Mouse (Mus musculus) stomach, embryonic 15.5 days (tissue): Measurements from ENCODE around the gene Snw1. TPM values are rescaled to one million over a fixed set of nuclear protein-coding genes. Genes with fewer than 3 reads are reported as not detected.
"Not testable (repeated sequence)": the region's sequence is repeated elsewhere in the genome, so short reads cannot be mapped to it uniquely, and the experiment has no call there.

Source experiments
- ATAC-seq: fragments of 200-750 bp; cut with Nextera tagmentation; 2 replicates; pipeline ENCODE4 v1.8.0; 2017; ENCODE audit warnings: low read depth, moderate number of reproducible peaks, moderate TSS enrichment; ENCODE audit not compliant: insufficient read depth, low FRiP score
- H3K27ac ChIP-seq: fragments of 300-500 bp; sonication (generic); 2 replicates; pipeline ENCODE4 v1.5.1; 2015; ENCODE audit warnings: mild to moderate bottlenecking, inconsistent platforms
- H3K27me3 ChIP-seq: fragments of 300-500 bp; sonication (generic); replicated peaks from 2 replicates; pipeline ENCODE4 v1.6.1; 2015; ENCODE audit warnings: inconsistent platforms
- H3K36me3 ChIP-seq: fragments of 300-500 bp; sonication (generic); 2 replicates; pipeline ENCODE4 v1.6.1; 2015; ENCODE audit warnings: inconsistent platforms
- H3K4me1 ChIP-seq: fragments of 300-500 bp; sonication (generic); 2 replicates; pipeline ENCODE4 v1.6.1; 2015; ENCODE audit warnings: inconsistent platforms
- H3K4me2 ChIP-seq: fragments of 300-500 bp; sonication (generic); 2 replicates; pipeline ENCODE4 v1.6.1; 2015; ENCODE audit warnings: mild to moderate bottlenecking, inconsistent platforms
- H3K4me3 ChIP-seq: fragments of 300-500 bp; sonication (generic); replicated peaks from 2 replicates; pipeline ENCODE4 v1.5.1; 2015; ENCODE audit warnings: inconsistent platforms
- H3K9ac ChIP-seq: fragments of 300-500 bp; sonication (generic); 2 replicates; pipeline ENCODE4 v1.6.1; 2015; ENCODE audit warnings: inconsistent platforms
- H3K9me3 ChIP-seq: fragments of 300-500 bp; sonication (generic); 2 replicates; pipeline ENCODE4 v1.6.1; 2016; ENCODE audit warnings: inconsistent platforms
- WGBS: fragments of 180-500 bp; shearing (Covaris S2); methylation state at CpG from one replicate; pipeline ENCODE4 v1.1.7; 2015; 5-methylcytosine and 5-hydroxymethylcytosine counted together
- polyA plus RNA-seq: library from polyadenylated mRNA; unstranded; fragments of >200 nt; fragmentation: Nextera tagmentation; extraction: Ambion mirVana; gene quantifications from 2 replicates; pipeline ENCODE4 v1.2.1, GENCODE M21; 2015

Snw1 gene
- polyA plus RNA-seq = 112 and 113 TPM in 2 replicates

GRCm38 (mm10) chr12:87471964-87472786 lies at the start of gene Snw1:
Snw1 (minus strand) TSS chr12:87472274.
- 3% methylated on average over 45 of the region's 45 CpGs for WGBS
- peaks cover 10% of the 10 kb centered on the region; the same call in 1 of the 2 replicates for H3K4me1 ChIP-seq
- peak within 1 kb of the TSS; percentile 54 for H3K4me2 ChIP-seq
- peak within 1 kb of the TSS; percentile 85 for H3K27ac ChIP-seq
- no peaks in the 10 kb centered on the region for H3K27me3 ChIP-seq
- no peaks in the 10 kb centered on the region for H3K9me3 ChIP-seq
- H3K4me3 ChIP-seq = peak within 1 kb of the TSS; percentile 76
- peak; percentile 96 for ATAC-seq
- peaks cover 9% of the 10 kb centered on the region for H3K36me3 ChIP-seq
- H3K9ac ChIP-seq = peak within 1 kb of the TSS; percentile 87

- H3K36me3 ChIP-seq, H3K9ac ChIP-seq, H3K9me3 ChIP-seq, ATAC-seq, H3K4me1 ChIP-seq, H3K27me3 ChIP-seq, H3K4me3 ChIP-seq, H3K27ac ChIP-seq, H3K4me2 ChIP-seq: not testable (repeated sequence)
- 63% methylated on average over 3 of the region's 3 CpGs for WGBS
These were observed 47.5 kb upstream of the Snw1 start for GRCm38 (mm10) chr12:87519616-87520015.

GRCm38 (mm10) chr12:87514016-87514415 lies 41.9 kb upstream of the Snw1 start, which contains the start of gene Gm8300:
Gm8300 (plus strand) TSS chr12:87514316.
- not testable (repeated sequence) for H3K36me3 ChIP-seq, ATAC-seq, H3K9ac ChIP-seq, H3K9me3 ChIP-seq, H3K4me3 ChIP-seq, H3K4me2 ChIP-seq, H3K4me1 ChIP-seq, H3K27ac ChIP-seq, H3K27me3 ChIP-seq
- 79% methylated on average over 4 of the region's 4 CpGs for WGBS

- ATAC-seq = not testable (repeated sequence)
These were observed 22.3 kb upstream of the Snw1 start, which contains the start of gene Gm5788 for GRCm38 (mm10) chr12:87494421-87494820. Gm5788 (plus strand) TSS chr12:87494721.

GRCm38 (mm10) chr12:87488683-87489082 lies 16.6 kb upstream of the Snw1 start:
- H3K27ac ChIP-seq, H3K36me3 ChIP-seq, H3K27me3 ChIP-seq, H3K4me1 ChIP-seq, H3K9ac ChIP-seq, H3K4me3 ChIP-seq, ATAC-seq, H3K9me3 ChIP-seq, H3K4me2 ChIP-seq: not testable (repeated sequence)
- 65% methylated on average over 2 of the region's 2 CpGs for WGBS

More at GRCm38 (mm10) chr12:87494421-87494820, 22.3 kb upstream of the Snw1 start, which contains the start of gene Gm5788:
- not testable (repeated sequence) for H3K4me1 ChIP-seq, H3K4me2 ChIP-seq, H3K4me3 ChIP-seq, H3K36me3 ChIP-seq, H3K27me3 ChIP-seq, H3K27ac ChIP-seq, H3K9ac ChIP-seq, H3K9me3 ChIP-seq
- WGBS = 88% methylated on average over 3 of the region's 3 CpGs

GRCm38 (mm10) chr12:87482482-87482881 lies 10.4 kb upstream of the Snw1 start:
- H3K4me2 ChIP-seq, H3K27ac ChIP-seq, H3K36me3 ChIP-seq, H3K9ac ChIP-seq, H3K4me1 ChIP-seq, H3K4me3 ChIP-seq, H3K9me3 ChIP-seq, H3K27me3 ChIP-seq: not testable (repeated sequence)
- WGBS = 80% methylated on average over 5 of the region's 5 CpGs
- ATAC-seq = peak; percentile 56; the same call in 1 of the 2 replicates

GRCm38 (mm10) chr12:87474756-87475155 lies 2.7 kb upstream of the Snw1 start:
- H3K4me3 ChIP-seq = no peak overlapping the region

GRCm38 (mm10) chr12:87471421-87471963 lies 582 bp downstream of the Snw1 start:
- Histone ChIP-seq H3K9ac (peak overlapping the region; percentile 87), H3K9me3 (no peaks in the 10 kb centered on the region), H3K4me2 (peak overlapping the region; percentile 54), H3K4me3 (peak overlapping the region; percentile 76), H3K27ac (peak overlapping the region; percentile 85), H3K36me3 (peaks cover 13% of the 10 kb centered on the region), H3K4me1 (peaks cover 10% of the 10 kb centered on the region; the same call in 1 of the 2 replicates), H3K27me3 (no peaks in the 10 kb centered on the region)
- ATAC-seq = no peak
- under 1% methylated on average over 19 of the region's 19 CpGs for WGBS

More at GRCm38 (mm10) chr12:87474756-87475155, 2.7 kb upstream of the Snw1 start:
- Histone ChIP-seq H3K36me3 (peaks cover 4% of the 10 kb centered on the region; the same call in 1 of the 2 replicates), H3K4me1 (peaks cover 10% of the 10 kb centered on the region; the same call in 1 of the 2 replicates), H3K9ac (no peak overlapping the region), H3K27ac (no peak overlapping the region), H3K27me3 (no peaks in the 10 kb centered on the region), H3K9me3 (no peaks in the 10 kb centered on the region), H3K4me2 (no peak overlapping the region)
- 77% methylated on average over 3 of the region's 3 CpGs for WGBS
- no peak for ATAC-seq

GRCm38 (mm10) chr12:87470263-87471136 lies 1.6 kb downstream of the Snw1 start:
- Histone ChIP-seq H3K4me2 (peak overlapping the region; percentile 54), H3K4me3 (peak overlapping the region; percentile 76), H3K9me3 (no peaks in the 10 kb centered on the region), H3K27me3 (no peaks in the 10 kb centered on the region), H3K9ac (0 out of 2 replicates have a peak overlapping the region, but pooled peaks have one; percentile 87), H3K27ac (no peak overlapping the region), H3K4me1 (peaks cover 10% of the 10 kb centered on the region; the same call in 1 of the 2 replicates), H3K36me3 (peaks cover 13% of the 10 kb centered on the region)
- ATAC-seq = no peak
- WGBS = 52% methylated on average over 7 of the region's 7 CpGs

- no peak overlapping the region for H3K4me2 ChIP-seq
- 85% methylated on average over 6 of the region's 6 CpGs for WGBS
- peak; percentile 60; the same call in 1 of the 2 replicates for ATAC-seq
- H3K9me3 ChIP-seq = no peaks in the 10 kb centered on the region
- peaks cover 33% of the 10 kb centered on the region for H3K36me3 ChIP-seq
- H3K27ac ChIP-seq = no peak overlapping the region
- no peaks in the 10 kb centered on the region for H3K27me3 ChIP-seq
- H3K4me1 ChIP-seq = no peaks in the 10 kb centered on the region
- no peak overlapping the region for H3K9ac ChIP-seq
- H3K4me3 ChIP-seq = no peak overlapping the region
These were observed 7.3 kb downstream of the Snw1 start for GRCm38 (mm10) chr12:87464678-87465297.

GRCm38 (mm10) chr12:87449456-87449855 lies 22.6 kb downstream of the Snw1 start:
- Histone ChIP-seq H3K27me3 (no peaks in the 10 kb centered on the region), H3K27ac (no peak overlapping the region), H3K36me3 (peaks cover 46% of the 10 kb centered on the region), H3K4me3 (no peak overlapping the region), H3K4me2 (no peak overlapping the region), H3K4me1 (no peaks in the 10 kb centered on the region), H3K9ac (no peak overlapping the region), H3K9me3 (no peaks in the 10 kb centered on the region)
- ATAC-seq = no peak
- 86% methylated on average over 9 of the region's 9 CpGs for WGBS
